Mouse (Mus musculus) C2C12 (cell line): ENCODE data around the gene Zbtb42.

ENCODE experiments used
- CTCF ChIP-seq: IDR thresholded peaks from one replicate; pipeline ENCODE4 v1.5.1; 2011; ENCODE audit not compliant: control insufficient read depth, insufficient read depth, insufficient read length
- FOSL1 ChIP-seq: IDR thresholded peaks from one replicate; pipeline ENCODE4 v1.8.0; 2011; ENCODE audit warnings: mild to moderate bottlenecking, low read length; ENCODE audit not compliant: poor library complexity, insufficient read depth, severe bottlenecking
- MAX ChIP-seq: IDR thresholded peaks from one replicate; pipeline ENCODE4 v1.6.1; 2011; ENCODE audit warnings: mild to moderate bottlenecking, control low read depth
- MYOD1 ChIP-seq: IDR thresholded peaks from one replicate; pipeline ENCODE4 v1.6.1; 2011; ENCODE audit warnings: low read depth; ENCODE audit not compliant: control insufficient read depth, insufficient read length
- MYOG ChIP-seq: IDR thresholded peaks from one replicate; pipeline ENCODE4 v1.6.1; 2011; ENCODE audit not compliant: control insufficient read depth, insufficient read length; ENCODE audit errors: extremely low read depth
- USF1 ChIP-seq: IDR thresholded peaks from one replicate; pipeline ENCODE4 v1.6.1; 2011; ENCODE audit warnings: low read depth, mild to moderate bottlenecking, control low read depth, moderate library complexity

DNA sequence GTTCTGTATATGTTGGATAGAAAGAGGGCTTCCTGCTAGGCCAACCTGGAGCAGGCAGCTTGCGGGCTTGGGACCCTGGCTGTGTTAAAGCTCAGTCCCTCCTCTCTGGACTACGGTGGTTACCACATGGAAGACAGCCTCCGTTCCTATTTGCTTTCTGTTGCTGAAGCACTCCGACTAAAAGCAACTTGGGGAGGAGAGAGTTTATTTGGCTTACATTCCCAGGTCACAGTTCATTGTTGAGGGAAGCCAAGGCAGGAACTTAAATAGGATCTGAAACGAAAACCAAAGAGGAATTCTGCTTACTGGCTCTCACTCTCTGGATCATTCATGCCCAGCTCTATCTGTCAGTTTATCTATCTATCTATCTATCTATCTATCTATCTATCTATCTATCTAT lies 47.8 kb upstream of the Zbtb42 start:
- TF ChIP-seq CTCF = no peak
- no peak for TF ChIP-seq FOSL1
- no peak for TF ChIP-seq MAX
- TF ChIP-seq USF1 = no peak
- TF ChIP-seq MYOD1 = no peak
- TF ChIP-seq MYOG = no peak
